Mouse (Mus musculus): ENCODE measurements around the gene Gad1.

- TF ChIP-seq POLR2A (IDR thresholded peaks at IDR 0.05; ENCODE audit: extremely low read depth, insufficient read depth, low read length) (no peak), CTCF (IDR thresholded peaks at IDR 0.05; ENCODE audit: low read depth, low read length) (no peak)
Measured at GRCm38 (mm10) chr2:70568198-70568941, 15.5 kb downstream of the Gad1 start.

Data from liver, adult 2 months (tissue).